Mouse (Mus musculus): ENCODE results near the gene Arhgap31.

DNA sequence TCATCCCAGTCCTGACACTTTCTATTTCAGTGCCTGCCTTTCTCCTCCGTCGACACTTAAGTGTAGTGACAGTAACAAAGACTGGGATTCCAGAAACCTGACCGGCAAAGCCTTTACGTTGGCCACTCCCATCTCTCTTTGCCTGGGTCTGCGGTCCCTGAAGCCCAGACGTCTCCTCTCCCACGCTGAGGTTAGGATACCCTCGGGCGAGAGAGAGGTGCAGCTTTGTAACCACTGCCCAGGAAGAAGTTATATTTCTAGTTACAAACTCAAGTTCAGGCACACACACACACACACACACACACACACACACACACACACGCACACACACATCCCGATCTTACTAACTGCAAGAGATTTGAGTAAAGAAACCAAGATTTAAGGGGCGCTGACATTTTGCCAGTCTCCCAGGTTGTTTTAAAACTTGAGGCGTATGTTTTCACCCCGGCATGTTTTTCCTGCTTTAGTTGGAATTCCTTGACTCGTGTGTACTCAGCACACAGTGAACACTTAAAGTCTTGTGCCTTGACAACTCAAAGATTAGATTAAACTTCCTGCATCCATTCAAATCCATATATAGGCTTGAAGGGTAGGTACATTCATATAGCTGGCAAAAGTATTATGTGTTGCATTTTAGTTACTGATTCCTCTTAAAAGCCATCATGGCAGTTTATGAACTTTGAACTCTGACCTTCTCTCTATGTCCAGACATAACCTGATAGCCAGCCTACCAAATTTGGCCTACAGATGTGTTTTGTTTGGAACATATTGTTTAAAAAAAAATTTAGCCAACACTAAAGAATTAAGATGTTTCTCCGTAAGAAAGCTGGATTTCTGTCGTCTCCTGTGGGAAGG is 557 bp upstream of the Arhgap31 start:
- TF ChIP-seq CTCF (IDR thresholded peaks at IDR 0.05; ENCODE audit: borderline replicate concordance, extremely low read depth, insufficient read depth, insufficient read length): no peak
- TF ChIP-seq POLR2A (IDR thresholded peaks at IDR 0.05; ENCODE audit: borderline replicate concordance, extremely low read depth, insufficient read depth, insufficient read length, poor library complexity, severe bottlenecking): no peak
